Mouse (Mus musculus) left cerebral cortex, adult 11 months (tissue): ENCODE results near the gene Olfr224.
A peak's percentile ranks its signal among the peaks of the same experiment; 100 is the strongest.
"Not testable (repeated sequence)": the region's sequence is repeated elsewhere in the genome, so short reads cannot be mapped to it uniquely, and the experiment has no call there.

Experiments used
- DNase-seq: peaks from one replicate; pipeline ENCODE4 v3.0.0; 2022; ENCODE audit warnings: low spot score

Gene Olfr224

GRCm38 (mm10) chr11:58570405-58570804, at the start of gene Olfr224:
Gene Olfr224, minus strand, starts transcription at chr11:58570553.
- no peak for DNase-seq

- peak; percentile 7 for DNase-seq
Measured at GRCm38 (mm10) chr11:58618793-58619192, 48.4 kb upstream of the Olfr224 start.

- DNase-seq = no peak
Measured at GRCm38 (mm10) chr11:58618369-58618768, 48.0 kb upstream of the Olfr224 start.

- DNase-seq = no peak
Measured at GRCm38 (mm10) chr11:58615975-58616374, 45.6 kb upstream of the Olfr224 start, which contains the start of gene 2210407C18Rik. Gene 2210407C18Rik, minus strand, starts transcription at chr11:58616075.

- DNase-seq = no peak
Measured at GRCm38 (mm10) chr11:58614526-58614925, 44.2 kb upstream of the Olfr224 start.

- no peak for DNase-seq
Measured at GRCm38 (mm10) chr11:58613359-58613758, 43.0 kb upstream of the Olfr224 start.

GRCm38 (mm10) chr11:58607030-58607429, 36.7 kb upstream of the Olfr224 start:
- no peak for DNase-seq

- no peak for DNase-seq
Measured at GRCm38 (mm10) chr11:58606177-58606919, 36.0 kb upstream of the Olfr224 start.

- DNase-seq = no peak
Measured at GRCm38 (mm10) chr11:58605228-58605627, 34.9 kb upstream of the Olfr224 start.

- DNase-seq = no peak
Measured at GRCm38 (mm10) chr11:58604688-58605087, 34.3 kb upstream of the Olfr224 start.

- DNase-seq = no peak
Measured at GRCm38 (mm10) chr11:58602800-58603560, 32.6 kb upstream of the Olfr224 start.

- DNase-seq = no peak
Measured at GRCm38 (mm10) chr11:58602062-58602461, 31.7 kb upstream of the Olfr224 start.

GRCm38 (mm10) chr11:58597837-58598236, 27.5 kb upstream of the Olfr224 start:
- no peak for DNase-seq

- DNase-seq = no peak
Measured at GRCm38 (mm10) chr11:58594814-58595213, 24.5 kb upstream of the Olfr224 start, which contains the start of gene Olfr324. Gene Olfr324, plus strand, starts transcription at chr11:58595114.

GRCm38 (mm10) chr11:58588620-58589250, 18.4 kb upstream of the Olfr224 start:
- DNase-seq = no peak

GRCm38 (mm10) chr11:58587898-58588348, 17.6 kb upstream of the Olfr224 start:
- DNase-seq = no peak

- no peak for DNase-seq
Measured at GRCm38 (mm10) chr11:58578636-58579035, 8.3 kb upstream of the Olfr224 start.

- no peak for DNase-seq
Measured at GRCm38 (mm10) chr11:58577430-58577829, 7.1 kb upstream of the Olfr224 start, which contains the start of gene Olfr325. Gene Olfr325, plus strand, starts transcription at chr11:58577730.

- DNase-seq = no peak
Measured at GRCm38 (mm10) chr11:58555536-58555935, 14.8 kb downstream of the Olfr224 start, which contains the start of gene Olfr328. Gene Olfr328, minus strand, starts transcription at chr11:58555636.

- no peak for DNase-seq
Measured at GRCm38 (mm10) chr11:58546322-58546721, 24.0 kb downstream of the Olfr224 start, which contains the start of gene Olfr329-ps. Gene Olfr329-ps, minus strand, starts transcription at chr11:58546422.

- DNase-seq = not testable (repeated sequence)
Measured at GRCm38 (mm10) chr11:58534736-58535135, 35.6 kb downstream of the Olfr224 start, which contains the start of gene Olfr330. Gene Olfr330, minus strand, starts transcription at chr11:58534836.

- not testable (repeated sequence) for DNase-seq
Measured at GRCm38 (mm10) chr11:58519756-58520155, 50.6 kb downstream of the Olfr224 start.
